Mouse (Mus musculus) intestine, embryonic 15.5 days (tissue): ENCODE results near the gene Vps51. TPM values are rescaled to one million over a fixed set of nuclear protein-coding genes. Genes with fewer than 3 reads are reported as not detected.

Experiments
- ATAC-seq: fragments of 200-750 bp; cut with Nextera tagmentation; 2 replicates; pipeline ENCODE4 v1.8.0; 2017; ENCODE audit warnings: moderate TSS enrichment, moderate library complexity
- H3K27ac ChIP-seq: fragments of 300-500 bp; sonication (generic); 2 replicates; pipeline ENCODE4 v1.5.1; 2015; ENCODE audit warnings: mild to moderate bottlenecking, inconsistent platforms
- H3K27me3 ChIP-seq: fragments of 300-500 bp; sonication (generic); replicated peaks from 2 replicates; pipeline ENCODE4 v1.6.1; 2015; ENCODE audit warnings: inconsistent platforms
- H3K36me3 ChIP-seq: fragments of 300-500 bp; sonication (generic); 2 replicates; pipeline ENCODE4 v1.6.1; 2015; ENCODE audit warnings: inconsistent platforms
- H3K4me1 ChIP-seq: fragments of 300-500 bp; sonication (generic); replicated peaks from 2 replicates; pipeline ENCODE4 v1.6.1; 2015; ENCODE audit warnings: inconsistent platforms
- H3K4me2 ChIP-seq: fragments of 300-500 bp; sonication (generic); replicated peaks from 2 replicates; pipeline ENCODE4 v1.6.1; 2015; ENCODE audit warnings: mild to moderate bottlenecking, inconsistent platforms
- H3K4me3 ChIP-seq: fragments of 300-500 bp; sonication (generic); replicated peaks from 2 replicates; pipeline ENCODE4 v1.5.1; 2015; ENCODE audit warnings: inconsistent platforms
- H3K9ac ChIP-seq: fragments of 300-500 bp; sonication (generic); 2 replicates; pipeline ENCODE4 v1.6.1; 2015; ENCODE audit warnings: inconsistent platforms
- H3K9me3 ChIP-seq: fragments of 300-500 bp; sonication (generic); 2 replicates; pipeline ENCODE4 v1.6.1; 2016; ENCODE audit warnings: inconsistent platforms
- WGBS: fragments of 180-500 bp; shearing (Covaris S2); methylation state at CpG from one replicate; pipeline ENCODE4 v1.1.7; 2015; 5-methylcytosine and 5-hydroxymethylcytosine counted together
- polyA plus RNA-seq: library from polyadenylated mRNA; unstranded; fragments of >200 nt; fragmentation: Nextera tagmentation; extraction: Ambion mirVana; gene quantifications from 2 replicates; pipeline ENCODE4 v1.2.1, GENCODE M21; 2015

The Vps51 gene
- polyA plus RNA-seq, 1 experiment from 2014 or later: 61.2 TPM

GRCm38 (mm10) chr19:6018142-6019089, 58.6 kb downstream of the Vps51 start:
- Histone ChIP-seq H3K9me3 (no peaks in the 10 kb centered on the region), H3K4me1 (peaks cover 14% of the 10 kb centered on the region), H3K4me2 (no peak overlapping the region), H3K27me3 (no peaks in the 10 kb centered on the region; the same call in 1 of the 2 replicates), H3K27ac (no peak overlapping the region), H3K36me3 (no peaks in the 10 kb centered on the region), H3K4me3 (no peak overlapping the region), H3K9ac (no peak overlapping the region)
- ATAC-seq: no peak
- WGBS: 33% methylated on average over 15 of the region's 15 CpGs

Other genes with a start within 250 kb of the Vps51 start
- gene Frmd8, start 202.0 kb downstream of the Vps51 start, polyA plus RNA-seq: 26.9 and 28.0 TPM in 2 replicates
- 3.5 and 4.2 TPM in 2 replicates for gene Slc25a45, start 199.4 kb downstream of the Vps51 start, polyA plus RNA-seq
- 1.9 and 2.7 TPM in 2 replicates for gene Tigd3, start 183.1 kb downstream of the Vps51 start, polyA plus RNA-seq
- gene Dpf2, start 164.2 kb downstream of the Vps51 start, polyA plus RNA-seq: 109 and 118 TPM in 2 replicates
- 11.9 and 12.4 TPM in 2 replicates for gene Cdc42ep2, start 152.4 kb downstream of the Vps51 start, polyA plus RNA-seq
- gene Pola2, start 113.0 kb downstream of the Vps51 start, polyA plus RNA-seq: 64.0 and 65.8 TPM in 2 replicates
- not detected in 2 replicates for gene Slc22a20, start 91.1 kb downstream of the Vps51 start, polyA plus RNA-seq
- 10.3 and 10.4 TPM in 2 replicates for gene Capn1, start 61.3 kb downstream of the Vps51 start, polyA plus RNA-seq
- 24.2 and 27.4 TPM in 2 replicates for gene Syvn1, start 30.7 kb downstream of the Vps51 start, polyA plus RNA-seq
- gene Mrpl49, start 19.4 kb downstream of the Vps51 start, polyA plus RNA-seq: 72.7 and 78.4 TPM in 2 replicates
- gene Fau, start 19.4 kb downstream of the Vps51 start, polyA plus RNA-seq: 876 and 881 TPM in 2 replicates
- 30.1 and 31.9 TPM in 2 replicates for gene Znhit2, start 16.0 kb downstream of the Vps51 start, polyA plus RNA-seq
- gene Tm7sf2, start 8.9 kb downstream of the Vps51 start, polyA plus RNA-seq: 34.8 and 34.9 TPM in 2 replicates
- not detected in 2 replicates for gene Tmem262, start 2.8 kb upstream of the Vps51 start, polyA plus RNA-seq
- 1.3 and 2.2 TPM in 2 replicates for gene Gm28374, start 5.0 kb upstream of the Vps51 start, polyA plus RNA-seq
- gene Zfpl1, start 7.7 kb upstream of the Vps51 start, polyA plus RNA-seq: 58.5 and 61.3 TPM in 2 replicates
- 32.3 and 32.9 TPM in 2 replicates for gene Cdca5, start 7.8 kb upstream of the Vps51 start, polyA plus RNA-seq
- 0.18 and 0.37 TPM in 2 replicates for gene AC131692.1, start 17.2 kb upstream of the Vps51 start, polyA plus RNA-seq
- 28.9 and 38.8 TPM in 2 replicates for gene Naaladl1, start 28.6 kb upstream of the Vps51 start, polyA plus RNA-seq
- 44.3 and 44.7 TPM in 2 replicates for gene Sac3d1, start 41.4 kb upstream of the Vps51 start, polyA plus RNA-seq
- 31.7 and 33.8 TPM in 2 replicates for gene Snx15, start 51.1 kb upstream of the Vps51 start, polyA plus RNA-seq
- 0.80 and 1.3 TPM in 2 replicates for gene Batf2, start 63.8 kb upstream of the Vps51 start, polyA plus RNA-seq
- 99.2 and 103 TPM in 2 replicates for gene Arl2, start 64.3 kb upstream of the Vps51 start, polyA plus RNA-seq
- gene Majin, start 107.2 kb upstream of the Vps51 start, polyA plus RNA-seq: not detected in 2 replicates
- gene Gpha2, start 149.1 kb upstream of the Vps51 start, polyA plus RNA-seq: 0.39 and 0.41 TPM in 2 replicates
- gene Ppp2r5b, start 158.6 kb upstream of the Vps51 start, polyA plus RNA-seq: 21.2 and 22.3 TPM in 2 replicates
- gene Atg2a, start 164.4 kb upstream of the Vps51 start, polyA plus RNA-seq: 6.9 and 8.7 TPM in 2 replicates
- gene Ehd1, start 199.5 kb upstream of the Vps51 start, polyA plus RNA-seq: 88.8 and 115 TPM in 2 replicates
- gene Cdc42bpg, start 229.2 kb upstream of the Vps51 start, polyA plus RNA-seq: 1.0 and 1.4 TPM in 2 replicates